Mouse (Mus musculus) liver, postnatal 0 days (tissue): Measurements from ENCODE around the gene Ankrd52.

Source experiments
- CTCF ChIP-seq: sonication (generic); IDR thresholded peaks from 2 replicates; pipeline ENCODE4 v1.5.1; 2016; ENCODE audit warnings: antibody characterized with exemption, low read depth
- EP300 ChIP-seq: IDR thresholded peaks from 2 replicates; pipeline ENCODE4 v1.6.1; 2016; ENCODE audit warnings: antibody characterized with exemption, low read depth, mild to moderate bottlenecking

- TF ChIP-seq CTCF (no peak), EP300 (no peak)
Observed at GRCm38 (mm10) chr10:128397466-128397865, 20.6 kb downstream of the Ankrd52 start.
